Mouse (Mus musculus) stomach, postnatal 0 days (tissue): ENCODE measurements around the gene Gm28047.

Experiments
- CTCF ChIP-seq: IDR thresholded peaks from 2 replicates; pipeline ENCODE4 v1.5.1; 2016; ENCODE audit warnings: antibody characterized with exemption, low read depth, mild to moderate bottlenecking, moderate library complexity
- EP300 ChIP-seq: optimal IDR thresholded peaks from 2 replicates; pipeline ENCODE3; 2016; ENCODE audit warnings: antibody characterized with exemption

DNA sequence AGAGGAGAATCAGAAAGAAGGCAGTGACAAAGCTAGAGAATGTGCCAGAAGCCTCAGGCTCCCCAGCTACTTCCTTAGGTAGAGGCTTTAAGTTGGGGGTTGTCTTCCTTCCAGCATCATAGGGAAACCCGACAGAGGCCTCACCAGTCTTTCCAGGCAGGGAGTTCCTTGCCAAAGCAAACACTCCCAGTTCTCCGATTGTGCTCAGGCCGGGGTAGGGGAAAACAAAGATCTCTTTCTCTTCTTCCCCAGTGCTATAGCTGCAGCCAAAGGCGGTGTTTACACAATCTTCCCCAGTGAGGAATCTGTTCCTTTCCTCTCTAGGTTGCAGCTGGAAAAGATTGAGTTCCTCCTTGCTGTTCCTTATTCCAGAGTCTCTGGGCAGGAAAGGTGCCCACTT is 31.8 kb upstream of the Gm28047 start:
- no peak for TF ChIP-seq CTCF
- no peak for TF ChIP-seq EP300
